Mouse (Mus musculus): ENCODE results near the gene Glt28d2.
"Not testable (repeated sequence)": the region's sequence is repeated elsewhere in the genome, so short reads cannot be mapped to it uniquely, and the experiment has no call there.

The Glt28d2 gene

DNA sequence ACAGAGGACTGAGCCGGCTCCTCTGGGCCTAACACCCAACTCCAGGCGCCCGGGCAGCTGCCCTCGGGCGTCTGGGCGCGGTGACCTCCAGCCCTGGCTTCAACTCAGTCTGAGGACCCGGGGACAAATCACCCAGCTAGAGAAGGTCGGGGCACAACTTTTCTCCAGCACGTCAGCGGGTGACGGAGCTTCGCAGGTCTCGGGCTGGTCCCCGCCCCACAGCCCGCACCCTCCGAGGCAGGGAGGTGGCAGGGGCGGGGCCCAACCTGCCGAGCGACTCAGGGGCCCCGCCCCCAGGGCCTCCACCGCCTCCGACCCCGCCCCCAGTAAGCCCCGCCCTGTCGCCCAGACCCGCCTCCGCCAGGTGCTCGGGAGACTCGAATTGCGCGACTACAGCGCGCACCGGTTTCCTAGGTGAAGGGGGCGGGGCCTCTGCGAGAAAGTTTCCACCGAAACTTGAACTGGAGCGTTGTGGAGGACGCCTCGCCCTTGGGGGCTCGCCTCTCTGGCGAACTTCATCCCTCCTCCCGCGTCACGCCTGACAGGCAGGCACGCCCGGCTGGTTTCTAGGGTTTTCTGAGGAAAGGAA, at the start of gene Glt28d2, which contains the start of gene Gm37240:
Glt28d2 (minus strand) TSS at position 278 of the 589 bp plus-strand sequence.
Gm37240 (minus strand) TSS at position 280 of the 589 bp plus-strand sequence.
- DNase-seq (ENCODE audit: low spot score in 2 of 2), result peak; percentile 82 to 86

- no peak for DNase-seq (ENCODE audit: low spot score in 2 of 2)
Measured at GRCm38 (mm10) chr3:85933586-85933985, 46.3 kb upstream of the Glt28d2 start.

DNA sequence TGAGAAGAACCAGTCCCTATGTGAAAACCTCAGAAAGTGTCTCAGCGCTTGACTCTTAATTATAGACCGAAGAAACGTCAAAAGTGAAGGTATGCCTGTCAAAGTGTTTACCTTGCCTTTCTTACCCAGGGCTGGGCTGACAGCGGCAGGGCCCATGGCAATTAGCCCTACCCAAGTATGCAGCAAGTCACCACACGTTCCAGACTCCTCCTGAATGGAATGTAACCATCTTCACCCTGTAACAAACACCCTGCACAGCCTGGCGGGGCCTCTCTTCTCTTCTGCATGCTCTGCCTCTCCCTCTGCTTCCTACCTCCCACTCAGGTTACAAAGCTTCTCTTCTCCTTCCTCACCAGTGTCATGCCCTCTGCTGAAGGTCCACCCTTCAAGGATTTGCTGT, 44.5 kb upstream of the Glt28d2 start:
- peak; percentile 6 to 15 for DNase-seq (ENCODE audit: low spot score in 2 of 2)

DNA sequence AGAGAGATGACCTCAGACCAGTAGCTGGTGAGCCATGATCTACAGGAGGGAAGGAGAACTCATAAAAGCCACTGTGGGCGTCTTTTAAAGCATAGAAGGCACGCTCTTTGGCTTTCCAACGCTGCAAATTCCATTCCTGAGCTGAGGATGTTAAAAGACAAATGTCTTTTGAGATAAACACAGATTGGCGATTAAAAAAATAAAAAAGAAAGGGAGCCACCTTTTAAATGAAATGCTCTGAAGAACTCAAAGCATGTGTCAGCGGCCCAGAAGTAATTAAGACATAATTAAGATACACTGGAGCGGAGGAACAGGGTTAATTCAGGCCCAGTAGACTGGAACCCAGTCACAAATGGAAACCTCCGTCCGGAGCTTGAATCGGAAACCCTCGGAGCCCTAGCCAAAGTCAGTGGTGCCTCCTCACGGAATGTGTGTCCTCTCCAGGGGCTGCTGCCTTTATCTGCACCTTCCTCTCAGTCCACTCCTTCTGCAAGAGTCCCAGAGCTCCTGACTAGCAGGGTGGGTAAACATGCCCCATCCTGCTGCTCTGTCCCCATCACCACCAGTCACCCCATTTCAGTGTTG, 43.4 kb upstream of the Glt28d2 start:
- no peak for DNase-seq (ENCODE audit: low spot score in 2 of 2)

GRCm38 (mm10) chr3:85929711-85930110, 42.4 kb upstream of the Glt28d2 start:
- DNase-seq (ENCODE audit: low spot score in 2 of 2), result no peak

GRCm38 (mm10) chr3:85928140-85928611, 40.9 kb upstream of the Glt28d2 start:
- DNase-seq (ENCODE audit: low spot score in 2 of 2), result no peak

GRCm38 (mm10) chr3:85927296-85927695, 40.0 kb upstream of the Glt28d2 start:
- DNase-seq (ENCODE audit: low spot score in 2 of 2), result no peak

- peak; percentile 66 to 83 for DNase-seq (ENCODE audit: low spot score in 2 of 2)
Measured at GRCm38 (mm10) chr3:85923954-85924945, 36.9 kb upstream of the Glt28d2 start.

GRCm38 (mm10) chr3:85923343-85923742, 36.0 kb upstream of the Glt28d2 start:
- DNase-seq (ENCODE audit: low spot score in 2 of 2), result no peak

- DNase-seq (ENCODE audit: low spot score in 2 of 2), result no peak
Measured at GRCm38 (mm10) chr3:85922331-85922730, 35.0 kb upstream of the Glt28d2 start.

DNA sequence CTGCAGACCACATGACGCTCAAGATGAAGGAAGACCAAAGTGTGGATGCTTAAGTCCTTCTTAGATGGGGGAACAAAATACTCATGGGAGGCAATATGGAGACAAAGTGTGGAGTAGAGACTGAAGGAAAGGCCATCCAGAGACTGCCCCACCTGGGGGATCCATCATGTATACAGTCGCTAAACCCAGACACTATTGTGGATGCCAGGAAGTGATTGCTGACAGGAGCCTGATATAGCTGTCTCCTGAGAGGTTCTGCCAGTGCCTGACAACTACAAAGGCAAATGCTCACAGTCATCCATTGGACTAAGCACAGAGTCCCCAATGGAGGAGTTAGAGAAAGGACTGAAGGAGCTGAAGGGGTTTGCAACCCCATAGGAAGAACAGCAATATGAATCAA, 33.4 kb upstream of the Glt28d2 start:
- not testable (repeated sequence) for DNase-seq (ENCODE audit: low spot score in 2 of 2)

DNA sequence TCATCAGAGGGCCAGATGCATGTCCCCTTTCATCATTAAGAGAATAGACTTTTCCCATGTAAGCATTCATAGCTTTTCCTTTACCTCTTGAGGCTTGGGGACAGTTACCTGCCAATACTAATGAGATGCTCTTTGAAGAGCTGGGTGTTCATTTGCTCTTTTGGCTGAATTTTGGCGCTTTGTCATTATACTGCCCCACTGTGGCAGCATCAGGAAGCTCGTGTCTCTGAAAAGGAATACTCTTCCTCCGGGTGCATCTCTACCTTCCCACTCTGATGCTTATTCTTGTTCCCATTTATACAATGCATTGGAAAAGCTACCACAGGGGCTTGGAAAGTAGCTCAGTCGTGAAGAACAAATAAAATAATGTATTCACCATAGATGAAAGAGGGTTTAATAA, 30.3 kb upstream of the Glt28d2 start:
- peak in 1 of 2 experiments; percentile 4 for DNase-seq (ENCODE audit: low spot score in 2 of 2)

GRCm38 (mm10) chr3:85914806-85915205, 27.5 kb upstream of the Glt28d2 start:
- no peak for DNase-seq (ENCODE audit: low spot score in 2 of 2)

DNA sequence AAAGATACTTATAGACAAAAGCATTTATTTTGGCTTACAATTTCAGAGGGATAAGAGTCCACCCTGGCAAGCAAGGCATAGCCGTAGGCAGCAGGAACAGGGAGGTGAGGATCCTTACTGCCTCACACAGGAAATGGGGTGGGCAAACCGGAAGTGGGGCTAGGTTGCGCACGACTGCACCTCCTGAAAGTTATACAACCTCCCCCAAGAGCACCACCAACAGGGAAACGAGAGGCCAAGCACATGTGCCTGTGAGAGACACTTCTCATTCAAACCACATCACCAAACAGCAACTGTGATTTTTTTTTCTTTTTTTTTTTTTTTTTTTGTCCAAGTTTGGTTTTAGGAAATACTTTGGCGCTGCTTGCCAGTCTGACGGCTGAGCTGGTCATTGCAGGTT, 19.8 kb upstream of the Glt28d2 start:
- no peak for DNase-seq (ENCODE audit: low spot score in 2 of 2)

DNA sequence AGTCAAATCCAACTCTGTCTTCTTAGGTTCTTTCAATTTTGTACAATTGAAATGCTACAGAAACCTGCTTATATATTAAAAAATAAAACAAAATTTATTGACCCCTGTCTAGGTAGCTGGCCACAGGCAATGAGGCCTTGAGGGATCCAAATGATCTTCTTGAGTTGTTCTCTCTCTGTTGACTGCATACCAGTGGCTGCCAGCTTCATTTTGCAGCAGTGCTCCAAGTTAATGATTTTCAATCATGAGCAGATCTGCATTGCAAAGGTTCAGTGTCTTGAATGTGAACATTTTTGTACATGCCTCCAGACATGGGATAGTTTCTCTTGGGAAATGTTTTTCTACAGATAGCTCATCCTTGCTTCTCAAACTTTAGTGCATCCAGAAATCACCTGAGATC, 17.1 kb upstream of the Glt28d2 start:
- DNase-seq (ENCODE audit: low spot score in 2 of 2), result no peak

GRCm38 (mm10) chr3:85895020-85895419, 7.7 kb upstream of the Glt28d2 start:
- DNase-seq (ENCODE audit: low spot score in 2 of 2), result no peak

DNA sequence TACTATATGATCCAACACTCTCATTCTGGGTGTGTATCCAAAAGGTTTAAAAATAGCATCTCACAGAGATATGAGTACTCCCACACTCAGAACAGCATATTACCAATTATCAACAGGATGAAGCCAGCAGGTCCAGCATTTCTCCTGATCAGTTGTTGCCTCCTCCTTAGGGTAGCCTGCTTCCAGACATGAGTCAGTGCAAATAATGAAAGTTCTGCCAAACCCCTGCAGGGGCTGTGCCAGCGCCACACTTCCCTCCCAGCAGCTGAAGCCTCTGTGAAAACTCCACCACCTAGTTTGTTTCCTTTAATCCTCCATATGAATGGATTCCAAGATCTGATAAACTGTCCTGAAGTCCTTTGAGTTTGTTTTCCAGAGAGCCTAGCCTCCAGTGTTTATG, 4.3 kb upstream of the Glt28d2 start:
- no peak for DNase-seq (ENCODE audit: low spot score in 2 of 2)

DNA sequence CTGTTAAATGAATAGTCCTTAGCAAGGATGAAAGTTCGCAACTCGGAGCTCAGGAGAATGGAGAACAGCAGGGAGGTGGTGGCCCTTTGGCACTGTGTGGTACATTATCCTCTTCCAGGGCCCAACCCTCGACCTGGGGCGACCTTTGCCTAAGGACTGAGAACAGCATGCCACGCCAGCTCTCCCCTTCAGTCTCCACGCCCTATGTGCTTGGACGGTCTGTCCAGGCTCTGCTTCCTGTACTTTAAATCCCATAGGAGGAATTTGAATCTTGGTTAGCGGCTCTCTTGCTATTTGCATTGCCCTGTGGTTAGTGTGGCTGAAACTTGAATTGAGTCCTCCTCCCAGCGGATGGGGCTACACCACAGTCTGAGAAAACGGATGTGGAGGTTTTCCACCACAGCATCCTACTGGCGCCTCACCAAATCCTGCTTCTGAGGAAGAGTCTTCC, 930 bp upstream of the Glt28d2 start:
- DNase-seq (ENCODE audit: low spot score in 2 of 2), result peak; percentile 5 to 22

- DNase-seq (ENCODE audit: low spot score in 2 of 2), result peak in 1 of 2 experiments; percentile 41
Measured at GRCm38 (mm10) chr3:85886636-85887238, 579 bp downstream of the Glt28d2 start.

- DNase-seq (ENCODE audit: low spot score in 2 of 2), result no peak
Measured at GRCm38 (mm10) chr3:85885906-85886305, 1.4 kb downstream of the Glt28d2 start.

- DNase-seq (ENCODE audit: low spot score in 2 of 2), result peak; percentile 39 to 54
Measured at GRCm38 (mm10) chr3:85880687-85881086, 6.6 kb downstream of the Glt28d2 start.

GRCm38 (mm10) chr3:85880068-85880467, 7.2 kb downstream of the Glt28d2 start:
- DNase-seq (ENCODE audit: low spot score in 2 of 2), result no peak

Measured in urinary bladder, adult 18-20 months (tissue).